Mouse (Mus musculus): ENCODE measurements around the gene Hspe1. TPM values are rescaled to one million over a fixed set of nuclear protein-coding genes. Genes with fewer than 3 reads are reported as not detected.
A peak's percentile ranks its signal among the peaks of the same experiment; 100 is the strongest.
"Not testable (repeated sequence)": the region's sequence is repeated elsewhere in the genome, so short reads cannot be mapped to it uniquely, and the experiment has no call there.

Gene Hspe1
- 556 and 584 TPM in 2 replicates for total RNA-seq (2021)
- long read RNA-seq, experiment 1, transcript Hspe1-201 (4 exons, 774 nt) = major isoform, 865 of 925 reads
- long read RNA-seq, experiment 1, partial matches to known transcripts = 29 of 925 reads
- long read RNA-seq, experiment 1, other reads (novel, unspliced or antisense) = 29 of 925 reads
- long read RNA-seq, experiment 2, transcript Hspe1-201 (4 exons, 774 nt) = major isoform, 794 of 859 reads
- long read RNA-seq, experiment 2, partial matches to known transcripts = 29 of 859 reads
- long read RNA-seq, experiment 2, other reads (novel, unspliced or antisense) = 33 of 859 reads

- peak; percentile 100 for DNase-seq
Measured at GRCm38 (mm10) chr1:55087932-55088610, at the start of gene Hspe1, which contains the start of gene Hspd1. Gene Hspe1, plus strand, starts transcription at chr1:55088132. Gene Hspd1, minus strand, starts transcription at chr1:55088243.

- no peak for DNase-seq
Measured at GRCm38 (mm10) chr1:55039944-55040343, 48.0 kb upstream of the Hspe1 start.

GRCm38 (mm10) chr1:55041691-55042090 lies 46.2 kb upstream of the Hspe1 start:
- no peak for DNase-seq

- DNase-seq = no peak
Measured at GRCm38 (mm10) chr1:55042246-55042645, 45.7 kb upstream of the Hspe1 start.

- no peak for DNase-seq
Measured at GRCm38 (mm10) chr1:55043164-55043563, 44.8 kb upstream of the Hspe1 start.

- no peak for DNase-seq
Measured at GRCm38 (mm10) chr1:55048841-55049587, 38.9 kb upstream of the Hspe1 start.

GRCm38 (mm10) chr1:55051671-55052070 lies 36.3 kb upstream of the Hspe1 start:
- no peak for DNase-seq

- peak; percentile 100 for DNase-seq
Measured at GRCm38 (mm10) chr1:55052355-55052953, 35.5 kb upstream of the Hspe1 start, which contains the start of gene Coq10b. Gene Coq10b, plus strand, starts transcription at chr1:55052770.

GRCm38 (mm10) chr1:55053005-55053404 lies 34.9 kb upstream of the Hspe1 start:
- peak; percentile 90 for DNase-seq

- no peak for DNase-seq
Measured at GRCm38 (mm10) chr1:55053596-55053995, 34.3 kb upstream of the Hspe1 start.

GRCm38 (mm10) chr1:55055322-55056115 lies 32.4 kb upstream of the Hspe1 start:
- DNase-seq = no peak

GRCm38 (mm10) chr1:55058383-55058782 lies 29.5 kb upstream of the Hspe1 start:
- not testable (repeated sequence) for DNase-seq

- DNase-seq = no peak
Measured at GRCm38 (mm10) chr1:55061099-55061498, 26.8 kb upstream of the Hspe1 start.

GRCm38 (mm10) chr1:55061772-55062171 lies 26.2 kb upstream of the Hspe1 start:
- no peak for DNase-seq

- not testable (repeated sequence) for DNase-seq
Measured at GRCm38 (mm10) chr1:55072328-55072727, 15.6 kb upstream of the Hspe1 start.

GRCm38 (mm10) chr1:55074757-55075156 lies 13.2 kb upstream of the Hspe1 start:
- no peak for DNase-seq

GRCm38 (mm10) chr1:55075652-55076394 lies 12.1 kb upstream of the Hspe1 start:
- no peak for DNase-seq

- DNase-seq = no peak
Measured at GRCm38 (mm10) chr1:55076395-55076743, 11.6 kb upstream of the Hspe1 start.

GRCm38 (mm10) chr1:55076849-55077516 lies 10.9 kb upstream of the Hspe1 start:
- peak; percentile 24 for DNase-seq

GRCm38 (mm10) chr1:55079677-55080076 lies 8.3 kb upstream of the Hspe1 start:
- DNase-seq = peak; percentile 19
